Mouse (Mus musculus): Measurements from ENCODE around the gene Slc34a3. TPM values are rescaled to one million over a fixed set of nuclear protein-coding genes. Genes with fewer than 3 reads are reported as not detected.

Slc34a3 gene
- total and polyA plus RNA-seq, 3 experiments: not detected

GRCm38 (mm10) chr2:25214444-25214843 is 19.7 kb downstream of the Slc34a3 start, which contains the start of gene Stpg3:
Gene Stpg3 (minus strand): TSS chr2:25214637.
- no peak for DNase-seq (ENCODE audit: extremely low read depth)
- Histone ChIP-seq H3K27ac (ENCODE audit: insufficient read depth, low read depth) (no peak within 1 kb of the TSS), H3K4me2 (ENCODE audit: insufficient read depth, low read depth, poor library complexity, severe bottlenecking) (no peak within 1 kb of the TSS), H3K27me3 (replicated peaks) (peaks cover 4% of the 10 kb centered on the region), H3K9me3 (replicated peaks; ENCODE audit: low read length) (no peaks in the 10 kb centered on the region), H3K4me3 (replicated peaks in 1 of 3; ENCODE audit: low read depth in 2 of 3, low read length in 2 of 3, poor library complexity in 1 of 3) (no peak within 1 kb of the TSS), H3K36me3 (replicated peaks in 1 of 2; ENCODE audit: control insufficient read depth in 1 of 2, insufficient read depth in 1 of 2, low read length in 1 of 2) (peaks cover 5 to 6% of the 10 kb centered on the region in 2 experiments), H3K79me2 (replicated peaks; ENCODE audit: control insufficient read depth, extremely low read depth, insufficient read depth, poor library complexity, severe bottlenecking) (peaks cover 14% of the 10 kb centered on the region), H3K9ac (ENCODE audit: insufficient read depth, low read depth) (no peak within 1 kb of the TSS), H3K4me1 (ENCODE audit: control insufficient read depth in 1 of 2, insufficient read depth in 2 of 2) (peaks cover 11 to 18% of the 10 kb centered on the region in 2 experiments)
- dilution Hi-C loops (cut with MboI; ENCODE audit: extremely low pct_ligation_motif_present, extremely low pct_unique_long_range_greater_than_20kb, low sequenced_read_pairs) (no loop called here), in situ Hi-C loops (cut with MboI; ENCODE audit: low pct_ligation_motif_present, low pct_unique_long_range_greater_than_20kb, low sequenced_read_pairs) (no loop called here)
- TF ChIP-seq RAD21 (IDR thresholded peaks at IDR 0.05; ENCODE audit: low read depth, low read length): no peak
- TF ChIP-seq ZC3H11A (IDR thresholded peaks at IDR 0.05; ENCODE audit: low read depth, low read length): no peak
- TF ChIP-seq TBP (conservative IDR thresholded peaks at IDR 0.05; ENCODE audit: low read depth, low read length): no peak

- H3K4me3 ChIP-seq (replicated peaks in 1 of 3; ENCODE audit: low read depth in 2 of 3, low read length in 2 of 3, poor library complexity in 1 of 3): no peak overlapping the region
- H3K27me3 ChIP-seq (replicated peaks): peaks cover 4% of the 10 kb centered on the region
- no peak overlapping the region for H3K4me2 ChIP-seq (ENCODE audit: insufficient read depth, low read depth, poor library complexity, severe bottlenecking)
- peaks cover 20% of the 10 kb centered on the region for H3K79me2 ChIP-seq (replicated peaks; ENCODE audit: control insufficient read depth, extremely low read depth, insufficient read depth, poor library complexity, severe bottlenecking)
- H3K27ac ChIP-seq (ENCODE audit: insufficient read depth, low read depth): no peak overlapping the region
- H3K4me1 ChIP-seq (ENCODE audit: control insufficient read depth in 1 of 2, insufficient read depth in 2 of 2): peaks cover 11 to 27% of the 10 kb centered on the region in 2 experiments
- H3K9ac ChIP-seq (ENCODE audit: insufficient read depth, low read depth): no peak overlapping the region
- no peak for DNase-seq (ENCODE audit: extremely low read depth)
- H3K9me3 ChIP-seq (replicated peaks; ENCODE audit: low read length): no peaks in the 10 kb centered on the region
- in situ Hi-C loops (cut with MboI; ENCODE audit: low pct_ligation_motif_present, low pct_unique_long_range_greater_than_20kb, low sequenced_read_pairs) (no loop called here), dilution Hi-C loops (cut with MboI; ENCODE audit: extremely low pct_ligation_motif_present, extremely low pct_unique_long_range_greater_than_20kb, low sequenced_read_pairs) (no loop called here)
- no peak for TF ChIP-seq HCFC1 (IDR thresholded peaks at IDR 0.05; ENCODE audit: low read depth, low read length)
- TF ChIP-seq NELFE (IDR thresholded peaks at IDR 0.05; ENCODE audit: low read depth, low read length): no peak
- no peak for TF ChIP-seq ZMIZ1 (IDR thresholded peaks at IDR 0.05; ENCODE audit: low read depth, low read length)
- no peak for TF ChIP-seq ETS1 (conservative IDR thresholded peaks at IDR 0.05; ENCODE audit: low read depth, low read length)
- TF ChIP-seq RCOR1 (conservative IDR thresholded peaks at IDR 0.05; ENCODE audit: low read depth, low read length): no peak
- TF ChIP-seq JUND (conservative IDR thresholded peaks at IDR 0.05; ENCODE audit: low read depth, low read length): no peak
- TF ChIP-seq UBTF (IDR thresholded peaks at IDR 0.05; ENCODE audit: low read depth, low read length): no peak
- no peak for TF ChIP-seq MAX (IDR thresholded peaks at IDR 0.05; ENCODE audit: low read length)
- peaks cover 5 to 14% of the 10 kb centered on the region in 2 experiments for H3K36me3 ChIP-seq (replicated peaks in 1 of 2; ENCODE audit: control insufficient read depth in 1 of 2, insufficient read depth in 1 of 2, low read length in 1 of 2)
Observed at GRCm38 (mm10) chr2:25213266-25213865, 20.8 kb downstream of the Slc34a3 start.

- dilution Hi-C loops (cut with MboI; ENCODE audit: extremely low pct_ligation_motif_present, extremely low pct_unique_long_range_greater_than_20kb, low sequenced_read_pairs) (no loop called here), in situ Hi-C loops (cut with MboI; ENCODE audit: low pct_ligation_motif_present, low pct_unique_long_range_greater_than_20kb, low sequenced_read_pairs) (no loop called here)
- peak; percentile 95 for DNase-seq (ENCODE audit: extremely low read depth)
- Histone ChIP-seq H3K4me2 (ENCODE audit: insufficient read depth, low read depth, poor library complexity, severe bottlenecking) (peak within 1 kb of the TSS; percentile 89), H3K36me3 (replicated peaks in 1 of 2; ENCODE audit: control insufficient read depth in 1 of 2, insufficient read depth in 1 of 2, low read length in 1 of 2) (peaks cover 23 to 35% of the 10 kb centered on the region in 2 experiments), H3K27me3 (replicated peaks) (peaks cover 4% of the 10 kb centered on the region), H3K9me3 (replicated peaks; ENCODE audit: low read length) (no peaks in the 10 kb centered on the region), H3K79me2 (replicated peaks; ENCODE audit: control insufficient read depth, extremely low read depth, insufficient read depth, poor library complexity, severe bottlenecking) (peaks cover 23% of the 10 kb centered on the region), H3K9ac (ENCODE audit: insufficient read depth, low read depth) (peak within 1 kb of the TSS; percentile 84), H3K4me1 (ENCODE audit: control insufficient read depth in 1 of 2, insufficient read depth in 2 of 2) (peaks cover 11 to 29% of the 10 kb centered on the region in 2 experiments), H3K4me3 (replicated peaks in 1 of 3; ENCODE audit: low read depth in 2 of 3, low read length in 2 of 3, poor library complexity in 1 of 3) (peak within 1 kb of the TSS; percentile 78 to 93 (median 89)), H3K27ac (ENCODE audit: insufficient read depth, low read depth) (peak within 1 kb of the TSS; percentile 56)
- TF ChIP-seq POLR2A (IDR thresholded peaks at IDR 0.05; ENCODE audit: low read depth, low read length): peak; percentile 88
- TF ChIP-seq PAX5 (IDR thresholded peaks at IDR 0.05; ENCODE audit: low read length): no peak
- peak; percentile 86 for TF ChIP-seq NELFE (IDR thresholded peaks at IDR 0.05; ENCODE audit: low read depth, low read length)
- TF ChIP-seq UBTF (IDR thresholded peaks at IDR 0.05; ENCODE audit: low read depth, low read length): no peak
- TF ChIP-seq RAD21 (IDR thresholded peaks at IDR 0.05; ENCODE audit: low read depth, low read length): no peak
- TF ChIP-seq MEF2A (IDR thresholded peaks at IDR 0.05; ENCODE audit: borderline replicate concordance, low read depth, low read length): peak; percentile 74
- no peak for TF ChIP-seq RCOR1 (conservative IDR thresholded peaks at IDR 0.05; ENCODE audit: low read depth, low read length)
- TF ChIP-seq GABPA (IDR thresholded peaks at IDR 0.05; ENCODE audit: insufficient replicate concordance, low read depth, low read length): peak; percentile 40; the same call in 1 of the 2 replicates
- no peak for TF ChIP-seq CTCF (conservative IDR thresholded peaks at IDR 0.05 in 1 of 2, IDR thresholded peaks at IDR 0.05 in 1 of 2; ENCODE audit: low read depth in 2 of 2, low read length in 2 of 2)
- TF ChIP-seq HCFC1 (IDR thresholded peaks at IDR 0.05; ENCODE audit: low read depth, low read length): peak; percentile 93
- TF ChIP-seq CHD2 (IDR thresholded peaks at IDR 0.05; ENCODE audit: low read length): 0 out of 2 replicates have a peak, but pooled peaks have one; percentile 27
- peak; percentile 97 for TF ChIP-seq MXI1 (IDR thresholded peaks at IDR 0.05; ENCODE audit: low read depth, low read length)
- peak; percentile 19; the same call in 1 of the 2 replicates for TF ChIP-seq ETS1 (conservative IDR thresholded peaks at IDR 0.05; ENCODE audit: low read depth, low read length)
- peak; percentile 61; the same call in 1 of the 2 replicates for TF ChIP-seq MAZ (IDR thresholded peaks at IDR 0.05; ENCODE audit: low read depth, low read length)
- TF ChIP-seq MYC (IDR thresholded peaks at IDR 0.05; ENCODE audit: low read depth, low read length): peak; percentile 76; the same call in 1 of the 2 replicates
- peak; percentile 92 for TF ChIP-seq IRF4 (IDR thresholded peaks at IDR 0.05; ENCODE audit: low read depth, low read length)
- no peak for TF ChIP-seq SMC3 (IDR thresholded peaks at IDR 0.05; ENCODE audit: low read depth, low read length)
- TF ChIP-seq CHD1 (IDR thresholded peaks at IDR 0.05; ENCODE audit: low read depth, low read length): no peak
- TF ChIP-seq ZMIZ1 (IDR thresholded peaks at IDR 0.05; ENCODE audit: low read depth, low read length): peak; percentile 82; the same call in 1 of the 2 replicates
Observed at GRCm38 (mm10) chr2:25211121-25211670, 23.0 kb downstream of the Slc34a3 start, which contains the start of gene Nelfb. Gene Nelfb (minus strand): TSS chr2:25211489.

Data from CH12.LX (cell line).